Mouse (Mus musculus): ENCODE data around the gene Nab2. TPM values are rescaled to one million over a fixed set of nuclear protein-coding genes. Genes with fewer than 3 reads are reported as not detected.

Gene Nab2
- polyA plus RNA-seq, 1 experiment from 2014 or later: 17.4 TPM

DNA sequence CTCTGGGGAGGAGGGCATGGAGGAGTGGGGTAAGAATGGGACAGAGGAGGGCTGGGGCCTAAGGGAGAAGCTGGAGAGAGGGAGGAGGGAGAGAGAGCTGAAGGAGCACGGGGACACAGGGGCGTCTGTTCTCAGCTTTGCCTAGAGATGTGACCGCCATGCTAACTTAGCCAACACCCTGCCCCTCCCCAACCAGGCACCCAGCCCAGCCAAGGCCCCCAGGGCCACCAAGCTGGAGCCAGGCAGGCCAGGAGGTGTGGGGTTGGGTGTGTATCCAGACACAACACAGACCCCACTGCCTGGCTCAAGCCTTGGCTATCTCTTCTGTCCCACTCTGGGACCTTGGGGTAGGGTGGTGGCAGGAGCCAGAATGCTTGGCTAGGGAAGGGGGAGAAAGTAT, 52.8 kb downstream of the Nab2 start:
- WGBS: 76% methylated on average over 3 of the region's 3 CpGs
- no peaks in the 10 kb centered on the region for H3K27me3 ChIP-seq (ENCODE audit: low read depth, poor library complexity, severe bottlenecking)
- H3K4me3 ChIP-seq: peak overlapping the region; percentile 31
- H3K27ac ChIP-seq: peak overlapping the region; percentile 86
- DNase-seq (ENCODE audit: low spot score): no peak
- no peaks in the 10 kb centered on the region for H3K9me3 ChIP-seq (replicated peaks)
- H3K4me1 ChIP-seq: peaks cover 86% of the 10 kb centered on the region
- H3K36me3 ChIP-seq: peaks cover 39% of the 10 kb centered on the region

DNA sequence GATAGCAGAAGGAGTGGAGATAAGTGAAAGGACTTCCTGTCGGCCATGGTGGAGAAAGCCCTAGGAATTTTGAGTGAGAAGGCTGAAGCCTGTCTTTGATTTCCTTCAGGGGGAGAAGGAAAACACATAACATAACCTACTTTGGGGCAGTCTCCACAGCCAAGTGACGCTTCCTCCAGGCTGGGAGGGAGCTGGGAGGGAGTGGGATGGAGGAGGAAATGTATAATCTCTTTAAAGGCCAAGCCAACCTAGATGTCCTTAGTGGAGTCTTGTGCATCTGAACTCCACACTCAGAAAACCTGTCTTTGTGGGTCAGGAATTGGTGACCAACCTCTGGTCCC, 53.4 kb downstream of the Nab2 start:
- no peak for DNase-seq (ENCODE audit: low spot score)
- no peaks in the 10 kb centered on the region for H3K9me3 ChIP-seq (replicated peaks)
- H3K4me1 ChIP-seq: peaks cover 80% of the 10 kb centered on the region
- WGBS: 12% methylated on average over 2 of the region's 2 CpGs
- H3K27me3 ChIP-seq (ENCODE audit: low read depth, poor library complexity, severe bottlenecking): no peaks in the 10 kb centered on the region
- peak overlapping the region; percentile 86 for H3K27ac ChIP-seq
- peaks cover 45% of the 10 kb centered on the region for H3K36me3 ChIP-seq
- H3K4me3 ChIP-seq: peak overlapping the region; percentile 31

DNA sequence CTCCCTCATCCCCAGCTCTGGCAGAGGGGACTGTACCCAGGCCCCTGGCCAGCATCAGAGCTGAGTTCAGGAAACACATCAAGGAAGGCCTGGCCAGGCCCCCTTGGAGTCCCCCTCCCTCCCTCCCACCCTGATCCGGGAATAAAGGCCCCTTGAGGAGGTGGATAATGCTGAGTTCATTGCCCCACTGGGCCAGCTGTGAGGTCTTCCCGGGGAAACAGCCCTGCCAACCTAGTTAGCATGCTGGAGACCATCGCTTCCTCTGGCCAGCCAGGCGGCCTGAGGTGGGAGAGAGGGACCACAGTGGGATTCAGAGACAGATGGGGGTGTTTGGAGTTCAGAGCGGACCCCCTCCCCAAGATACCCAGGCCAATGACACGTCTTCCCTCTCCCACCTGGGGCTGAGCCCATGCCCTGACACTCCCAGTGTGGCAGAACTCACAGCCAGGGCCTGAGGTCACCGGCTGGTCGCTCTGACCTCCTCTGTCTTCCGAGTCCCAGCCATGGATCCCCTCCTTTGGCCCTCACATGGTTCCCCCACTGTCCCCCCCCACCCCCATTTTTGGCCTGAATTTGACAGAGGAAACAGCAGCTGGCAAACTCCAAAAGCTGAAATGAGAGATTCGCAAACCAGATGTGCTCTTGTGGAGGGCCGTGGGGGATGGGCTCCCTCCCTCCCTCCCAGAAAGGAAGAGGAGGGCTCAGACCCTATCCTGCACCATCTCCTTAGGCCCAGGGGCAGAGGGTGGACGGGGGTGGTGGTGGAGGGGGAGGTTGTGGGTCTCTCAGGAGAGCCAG, 53.9 kb downstream of the Nab2 start:
- peaks cover 50% of the 10 kb centered on the region for H3K36me3 ChIP-seq
- H3K9me3 ChIP-seq (replicated peaks): no peaks in the 10 kb centered on the region
- peak overlapping the region; percentile 31 for H3K4me3 ChIP-seq
- peaks cover 79% of the 10 kb centered on the region for H3K4me1 ChIP-seq
- peak; percentile 64 for DNase-seq (ENCODE audit: low spot score)
- H3K27me3 ChIP-seq (ENCODE audit: low read depth, poor library complexity, severe bottlenecking): no peaks in the 10 kb centered on the region
- 10% methylated on average over 12 of the region's 12 CpGs for WGBS
- peak overlapping the region; percentile 86 for H3K27ac ChIP-seq

DNA sequence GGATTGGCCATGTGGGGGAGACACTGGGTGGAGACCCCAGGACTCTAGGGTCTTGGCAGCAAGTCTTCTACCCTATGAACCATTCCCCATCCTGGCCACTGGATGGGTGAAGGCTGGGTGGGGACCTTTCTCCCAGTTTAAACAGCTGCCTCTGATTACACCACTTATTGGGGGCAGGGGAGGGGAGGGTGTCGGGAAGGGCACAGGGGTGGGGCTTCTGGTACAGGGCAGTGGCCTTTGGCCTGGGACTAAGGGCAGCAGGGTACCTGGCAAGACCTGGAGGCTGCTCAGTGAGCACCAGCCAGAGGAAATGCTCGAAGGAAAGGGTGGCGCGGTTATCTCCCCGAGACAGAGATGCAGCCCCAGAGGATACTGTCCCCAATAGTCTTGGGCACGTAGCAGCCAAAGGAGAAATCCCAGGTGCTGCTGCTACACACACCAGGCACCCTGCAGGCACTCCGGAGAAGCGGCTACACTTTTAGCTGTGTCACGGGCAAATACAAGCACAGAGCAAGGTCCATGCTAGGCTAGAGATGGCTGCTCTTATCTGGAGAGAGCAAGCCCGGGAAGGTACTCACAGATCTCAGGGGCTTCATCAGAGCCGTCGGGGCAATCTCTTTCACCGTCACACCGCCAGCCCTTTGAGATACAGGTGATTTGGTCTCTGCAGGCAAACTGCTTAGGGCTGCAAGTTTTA, 56.1 kb downstream of the Nab2 start:
- no peak overlapping the region; the same call in 1 of the 2 replicates for H3K27ac ChIP-seq
- no peak overlapping the region for H3K4me3 ChIP-seq
- H3K4me1 ChIP-seq: peaks cover 69% of the 10 kb centered on the region
- no peak for DNase-seq (ENCODE audit: low spot score)
- H3K36me3 ChIP-seq: peaks cover 68% of the 10 kb centered on the region
- H3K27me3 ChIP-seq (ENCODE audit: low read depth, poor library complexity, severe bottlenecking): no peaks in the 10 kb centered on the region
- no peaks in the 10 kb centered on the region for H3K9me3 ChIP-seq (replicated peaks)
- WGBS: 89% methylated on average over 14 of the region's 14 CpGs

Other genes with a start within 250 kb of the Nab2 start
- 0.40 and 0.76 TPM in 2 replicates for gene Stac3, start 166.9 kb downstream of the Nab2 start, polyA plus RNA-seq (2016; fragmentation: Nextera tagmentation; extraction: Ambion mirVana)
- gene Ndufa4l2, start 153.6 kb downstream of the Nab2 start, polyA plus RNA-seq (2016; fragmentation: Nextera tagmentation; extraction: Ambion mirVana): 1.4 and 3.4 TPM in 2 replicates
- gene Shmt2, start 146.1 kb downstream of the Nab2 start, polyA plus RNA-seq (2016; fragmentation: Nextera tagmentation; extraction: Ambion mirVana): 143 and 173 TPM in 2 replicates
- gene Nxph4, start 134.0 kb downstream of the Nab2 start, polyA plus RNA-seq (2016; fragmentation: Nextera tagmentation; extraction: Ambion mirVana): 0.54 and 1.0 TPM in 2 replicates
- 48.6 and 67.8 TPM in 2 replicates for gene Lrp1, start 47.4 kb downstream of the Nab2 start, polyA plus RNA-seq (2016; fragmentation: Nextera tagmentation; extraction: Ambion mirVana)
- gene Stat6, start 25.6 kb downstream of the Nab2 start, polyA plus RNA-seq (2016; fragmentation: Nextera tagmentation; extraction: Ambion mirVana): 8.4 and 9.7 TPM in 2 replicates
- gene Nemp1, start 1.7 kb downstream of the Nab2 start, polyA plus RNA-seq (2016; fragmentation: Nextera tagmentation; extraction: Ambion mirVana): 11.9 and 12.3 TPM in 2 replicates
- gene Myo1a, start 36.6 kb upstream of the Nab2 start, polyA plus RNA-seq (2016; fragmentation: Nextera tagmentation; extraction: Ambion mirVana): 0.49 and 0.78 TPM in 2 replicates
- gene Tac2, start 55.9 kb upstream of the Nab2 start, polyA plus RNA-seq (2016; fragmentation: Nextera tagmentation; extraction: Ambion mirVana): 2.1 and 2.8 TPM in 2 replicates
- gene Zbtb39, start 71.0 kb upstream of the Nab2 start, polyA plus RNA-seq (2016; fragmentation: Nextera tagmentation; extraction: Ambion mirVana): 5.1 and 5.5 TPM in 2 replicates
- 0.50 and 0.51 TPM in 2 replicates for gene Gpr182, start 83.2 kb upstream of the Nab2 start, polyA plus RNA-seq (2016; fragmentation: Nextera tagmentation; extraction: Ambion mirVana)
- gene Rdh1, start 91.2 kb upstream of the Nab2 start, polyA plus RNA-seq (2016; fragmentation: Nextera tagmentation; extraction: Ambion mirVana): not detected in 2 replicates
- gene Rdh16f1, start 91.2 kb upstream of the Nab2 start, polyA plus RNA-seq (2016; fragmentation: Nextera tagmentation; extraction: Ambion mirVana): not detected in 2 replicates
- 0.06 and 0.13 TPM in 2 replicates for gene Rdh9, start 107.8 kb upstream of the Nab2 start, polyA plus RNA-seq (2016; fragmentation: Nextera tagmentation; extraction: Ambion mirVana)
- gene Rdh16, start 132.6 kb upstream of the Nab2 start, polyA plus RNA-seq (2016; fragmentation: Nextera tagmentation; extraction: Ambion mirVana): not detected in 2 replicates
- not detected in 2 replicates for gene Rdh19, start 181.4 kb upstream of the Nab2 start, polyA plus RNA-seq (2016; fragmentation: Nextera tagmentation; extraction: Ambion mirVana)
- not detected in 2 replicates for gene Rdh16f2, start 197.9 kb upstream of the Nab2 start, polyA plus RNA-seq (2016; fragmentation: Nextera tagmentation; extraction: Ambion mirVana)
- gene Rdh7, start 220.2 kb upstream of the Nab2 start, polyA plus RNA-seq (2016; fragmentation: Nextera tagmentation; extraction: Ambion mirVana): not detected in 2 replicates
- gene Sdr9c7, start 229.9 kb upstream of the Nab2 start, polyA plus RNA-seq (2016; fragmentation: Nextera tagmentation; extraction: Ambion mirVana): not detected in 2 replicates

Measured in limb, embryonic 10.5 days (tissue).